Mouse (Mus musculus) ES-Bruce4 (cell line): Measurements from ENCODE around the gene Ptprg.

Experiments used
- CTCF ChIP-seq: IDR thresholded peaks from one replicate; pipeline ENCODE4 v1.8.1; 2011; ENCODE audit warnings: low read depth, low read length
- EP300 ChIP-seq: IDR thresholded peaks from 2 replicates; pipeline ENCODE4 v1.6.1; 2011; ENCODE audit warnings: low read depth, low read length; ENCODE audit not compliant: insufficient read depth
- POLR2A ChIP-seq: IDR thresholded peaks from one replicate; pipeline ENCODE4 v1.8.1; 2011; ENCODE audit warnings: low read length; ENCODE audit not compliant: insufficient read depth

DNA sequence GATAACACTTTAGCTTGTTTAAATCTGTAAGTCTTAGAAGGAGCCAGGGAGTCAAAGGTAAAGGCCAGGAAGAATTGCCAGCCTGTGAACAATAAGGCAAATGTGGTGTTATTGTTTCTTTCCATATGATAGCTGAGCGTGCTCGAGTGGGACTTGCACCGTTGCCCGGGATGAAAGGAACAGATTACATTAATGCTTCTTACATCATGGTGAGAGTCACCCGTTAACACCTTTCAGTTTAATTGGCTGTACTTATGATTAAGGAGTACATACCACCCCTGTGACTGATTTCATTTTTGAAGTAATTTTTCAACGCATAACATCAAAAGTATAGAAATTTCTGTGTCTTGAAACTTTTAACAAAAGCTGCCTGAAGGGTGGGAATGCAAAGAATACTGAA lies 666.5 kb downstream of the Ptprg start:
- TF ChIP-seq POLR2A (no peak), CTCF (no peak), EP300 (no peak)
